Mouse (Mus musculus) left cerebral cortex, adult 6 months (tissue): ENCODE measurements around the gene Map2. TPM values are rescaled to one million over a fixed set of nuclear protein-coding genes. Genes with fewer than 3 reads are reported as not detected.

Source experiments
- long read RNA-seq, 2 experiments: library from polyadenylated mRNA; unstranded; transcript quantifications; one replicate each; pipeline ENCODE4 v2.0.0; 2019 to 2020
- polyA plus RNA-seq: library from polyadenylated mRNA; unstranded; fragments of <200 nt; fragmentation: Nextera tagmentation; gene quantifications from 2 replicates; pipeline ENCODE4 v1.2.3, GENCODE M21; 2021

The Map2 gene
- 240 and 340 TPM in 2 replicates for polyA plus RNA-seq
- long read RNA-seq, experiment 1, full-length matches to known transcripts: 33 of 598 reads
- long read RNA-seq, experiment 1, partial matches to known transcripts: 273 of 598 reads
- long read RNA-seq, experiment 1, other reads (novel, unspliced or antisense): 292 of 598 reads
- long read RNA-seq, experiment 2, partial matches to known transcripts: 155 of 357 reads
- long read RNA-seq, experiment 2, other reads (novel, unspliced or antisense): 199 of 357 reads

GRCm38 (mm10) chr1:66175041-66175665 is at the start of gene Map2:
TSS of gene Map2 (plus strand) at chr1:66175273.

GRCm38 (mm10) chr1:66467821-66468703 is 293.0 kb downstream of the Map2 start, which contains the start of gene Unc80:
TSS of gene Unc80 (plus strand) at chr1:66468367.

Other genes starting within 250 kb of the Map2 start
- not detected in 2 replicates for gene Crygf, start 248.8 kb upstream of the Map2 start, polyA plus RNA-seq